Mouse (Mus musculus): ENCODE measurements around the gene Scml4. TPM values are rescaled to one million over a fixed set of nuclear protein-coding genes. Genes with fewer than 3 reads are reported as not detected.

Gene Scml4
- total RNA-seq, 1 experiment: 0.22 TPM

GRCm38 (mm10) chr10:42951078-42952045, 91.2 kb downstream of the Scml4 start:
- in situ Hi-C loops (cut with MboI; ENCODE audit: low sequenced_read_pairs in 2 of 2, unreplicated experiment in 2 of 2): no loop called here
- Histone ChIP-seq H3K9ac (ENCODE audit: insufficient read depth, low read depth, low read length, poor library complexity, severe bottlenecking) (no peak overlapping the region), H3K4me1 (ENCODE audit: control insufficient read depth in 2 of 2, insufficient read depth in 2 of 2, low read length in 2 of 2, poor library complexity in 1 of 2) (peaks cover 18 to 24% of the 10 kb centered on the region in 2 experiments; a peak in 3 of 4 replicates), H3K36me3 (ENCODE audit: control insufficient read depth, insufficient read depth, low read length, poor library complexity, severe bottlenecking) (no peaks in the 10 kb centered on the region), H3K4me3 (ENCODE audit: insufficient read depth in 1 of 2, low read depth in 1 of 2, low read length in 2 of 2, poor library complexity in 1 of 2, severe bottlenecking in 1 of 2) (peak overlapping the region in 1 of 2 experiments; percentile 12; a peak in 1 of 4 replicates), H3K27ac (ENCODE audit: insufficient read depth, low read depth, low read length, poor library complexity, severe bottlenecking) (no peak overlapping the region), H3K9me3 (ENCODE audit: control insufficient read depth, insufficient read depth, low read depth, low read length) (no peaks in the 10 kb centered on the region)
- TF ChIP-seq HCFC1 (IDR thresholded peaks at IDR 0.05; ENCODE audit: borderline replicate concordance, insufficient read depth, low read length) (no peak), CHD2 (IDR thresholded peaks at IDR 0.05; ENCODE audit: low read depth, low read length) (no peak), MAFK (IDR thresholded peaks at IDR 0.05; ENCODE audit: insufficient read depth, low read depth, low read length) (no peak), ZC3H11A (IDR thresholded peaks at IDR 0.05; ENCODE audit: borderline replicate concordance, low read depth, low read length) (no peak), ZNF384 (IDR thresholded peaks at IDR 0.05; ENCODE audit: low read depth, low read length) (no peak)
- DNase-seq (ENCODE audit: low read depth, low spot score): no peak

- in situ Hi-C loops (cut with MboI; ENCODE audit: low sequenced_read_pairs in 2 of 2, unreplicated experiment in 2 of 2): no loop called here
- Histone ChIP-seq H3K4me1 (ENCODE audit: control insufficient read depth in 2 of 2, insufficient read depth in 2 of 2, low read length in 2 of 2, poor library complexity in 1 of 2) (peaks cover 18 to 23% of the 10 kb centered on the region in 2 experiments; a peak in 3 of 4 replicates), H3K9ac (ENCODE audit: insufficient read depth, low read depth, low read length, poor library complexity, severe bottlenecking) (no peak overlapping the region), H3K9me3 (ENCODE audit: control insufficient read depth, insufficient read depth, low read depth, low read length) (no peaks in the 10 kb centered on the region), H3K4me3 (ENCODE audit: insufficient read depth in 1 of 2, low read depth in 1 of 2, low read length in 2 of 2, poor library complexity in 1 of 2, severe bottlenecking in 1 of 2) (no peak overlapping the region), H3K36me3 (ENCODE audit: control insufficient read depth, insufficient read depth, low read length, poor library complexity, severe bottlenecking) (no peaks in the 10 kb centered on the region), H3K27ac (ENCODE audit: insufficient read depth, low read depth, low read length, poor library complexity, severe bottlenecking) (no peak overlapping the region)
- TF ChIP-seq MAFK (IDR thresholded peaks at IDR 0.05; ENCODE audit: insufficient read depth, low read depth, low read length): no peak
- no peak for TF ChIP-seq CHD2 (IDR thresholded peaks at IDR 0.05; ENCODE audit: low read depth, low read length)
- no peak for TF ChIP-seq ZC3H11A (IDR thresholded peaks at IDR 0.05; ENCODE audit: borderline replicate concordance, low read depth, low read length)
- TF ChIP-seq ZNF384 (IDR thresholded peaks at IDR 0.05; ENCODE audit: low read depth, low read length): no peak
- TF ChIP-seq HCFC1 (IDR thresholded peaks at IDR 0.05; ENCODE audit: borderline replicate concordance, insufficient read depth, low read length): no peak
- DNase-seq (ENCODE audit: low read depth, low spot score): no peak
Observed at GRCm38 (mm10) chr10:42952046-42952420, 91.9 kb downstream of the Scml4 start.

GRCm38 (mm10) chr10:42953601-42954000, 93.4 kb downstream of the Scml4 start:
- Histone ChIP-seq H3K27ac (ENCODE audit: insufficient read depth, low read depth, low read length, poor library complexity, severe bottlenecking) (no peak overlapping the region), H3K9me3 (ENCODE audit: control insufficient read depth, insufficient read depth, low read depth, low read length) (no peaks in the 10 kb centered on the region), H3K9ac (ENCODE audit: insufficient read depth, low read depth, low read length, poor library complexity, severe bottlenecking) (no peak overlapping the region), H3K4me1 (ENCODE audit: control insufficient read depth in 2 of 2, insufficient read depth in 2 of 2, low read length in 2 of 2, poor library complexity in 1 of 2) (peaks cover 13 to 17% of the 10 kb centered on the region in 2 experiments; a peak in 3 of 4 replicates), H3K36me3 (ENCODE audit: control insufficient read depth, insufficient read depth, low read length, poor library complexity, severe bottlenecking) (no peaks in the 10 kb centered on the region), H3K4me3 (ENCODE audit: insufficient read depth in 1 of 2, low read depth in 1 of 2, low read length in 2 of 2, poor library complexity in 1 of 2, severe bottlenecking in 1 of 2) (no peak overlapping the region)
- DNase-seq (ENCODE audit: low read depth, low spot score): no peak
- in situ Hi-C loops (cut with MboI; ENCODE audit: low sequenced_read_pairs in 2 of 2, unreplicated experiment in 2 of 2): no loop called here
- TF ChIP-seq CHD2 (IDR thresholded peaks at IDR 0.05; ENCODE audit: low read depth, low read length) (no peak), ZNF384 (IDR thresholded peaks at IDR 0.05; ENCODE audit: low read depth, low read length) (no peak)

GRCm38 (mm10) chr10:42955205-42955604, 95.0 kb downstream of the Scml4 start:
- H3K4me1 ChIP-seq (ENCODE audit: control insufficient read depth in 2 of 2, insufficient read depth in 2 of 2, low read length in 2 of 2, poor library complexity in 1 of 2): peaks cover 10% of the 10 kb centered on the region in 2 experiments; a peak in 3 of 4 replicates
- in situ Hi-C loops (cut with MboI; ENCODE audit: low sequenced_read_pairs in 2 of 2, unreplicated experiment in 2 of 2): no loop called here
- no peaks in the 10 kb centered on the region for H3K36me3 ChIP-seq (ENCODE audit: control insufficient read depth, insufficient read depth, low read length, poor library complexity, severe bottlenecking)
- H3K4me3 ChIP-seq (ENCODE audit: insufficient read depth in 1 of 2, low read depth in 1 of 2, low read length in 2 of 2, poor library complexity in 1 of 2, severe bottlenecking in 1 of 2): no peak overlapping the region
- H3K9ac ChIP-seq (ENCODE audit: insufficient read depth, low read depth, low read length, poor library complexity, severe bottlenecking): no peak overlapping the region
- DNase-seq (ENCODE audit: low read depth, low spot score): no peak
- TF ChIP-seq HCFC1 (IDR thresholded peaks at IDR 0.05; ENCODE audit: borderline replicate concordance, insufficient read depth, low read length) (no peak), MAFK (IDR thresholded peaks at IDR 0.05; ENCODE audit: insufficient read depth, low read depth, low read length) (no peak), ZNF384 (IDR thresholded peaks at IDR 0.05; ENCODE audit: low read depth, low read length) (no peak), ZC3H11A (IDR thresholded peaks at IDR 0.05; ENCODE audit: borderline replicate concordance, low read depth, low read length) (no peak), CHD2 (IDR thresholded peaks at IDR 0.05; ENCODE audit: low read depth, low read length) (no peak)
- H3K9me3 ChIP-seq (ENCODE audit: control insufficient read depth, insufficient read depth, low read depth, low read length): no peaks in the 10 kb centered on the region
- H3K27ac ChIP-seq (ENCODE audit: insufficient read depth, low read depth, low read length, poor library complexity, severe bottlenecking): no peak overlapping the region
